Mouse (Mus musculus) neutrophil, adult 5-6 weeks (primary cell): ENCODE results near the gene Treml2. TPM values are rescaled to one million over a fixed set of nuclear protein-coding genes. Genes with fewer than 3 reads are reported as not detected.

Source experiments
- ATAC-seq: fragments of 151-379, 151-347 bp; 2 replicates; pipeline ENCODE4 v1.8.0; 2017; ENCODE audit warnings: mild to moderate bottlenecking, moderate TSS enrichment; ENCODE audit not compliant: insufficient number of reproducible peaks, poor library complexity, low FRiP score, severe bottlenecking; ENCODE audit errors: extremely low read depth
- total RNA-seq: library from RNA; stranded (forward); fragments of 200-1000 nt; gene quantifications from 2 replicates; pipeline ENCODE4 v1.2.3, GENCODE M21; 2017

Treml2 gene
- total RNA-seq, 1 experiment from 2014 or later = 151 TPM

DNA sequence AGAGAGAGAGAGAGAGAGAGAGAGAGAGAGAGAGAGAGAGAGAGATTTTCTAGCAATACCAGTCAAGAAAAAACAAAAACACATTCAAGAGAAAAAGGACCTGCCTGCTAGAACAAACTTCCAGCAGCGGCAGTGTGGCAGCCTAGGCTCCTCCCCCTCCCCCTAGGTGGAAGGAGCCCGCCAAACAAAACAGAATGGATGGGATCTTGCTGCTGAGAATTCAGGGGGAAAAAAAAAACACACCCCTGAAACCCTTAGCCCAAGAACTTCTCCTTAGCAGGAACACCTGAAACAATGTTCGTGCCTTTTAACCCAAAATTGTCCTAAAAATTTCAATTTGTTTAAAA, 17.6 kb upstream of the Treml2 start:
- no peak for ATAC-seq

DNA sequence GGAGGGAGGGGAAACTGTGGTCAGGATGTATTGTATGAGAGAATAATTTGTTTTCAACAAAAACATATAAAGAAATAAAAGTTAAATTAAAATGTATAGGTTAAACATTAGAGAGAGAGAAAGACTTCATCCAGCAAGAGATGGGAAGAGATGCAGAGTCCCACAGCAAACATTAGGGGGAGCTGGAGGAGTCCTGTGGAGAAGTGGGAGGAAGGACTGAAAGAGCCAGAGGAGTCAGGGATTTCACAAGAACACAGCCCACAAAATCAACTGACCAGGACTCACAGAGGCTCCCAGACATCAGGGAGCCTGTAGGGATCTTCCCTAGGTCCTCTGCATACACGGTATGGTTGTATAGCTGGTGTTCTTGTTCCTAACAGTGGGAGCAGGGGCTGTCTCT, 12.5 kb upstream of the Treml2 start:
- ATAC-seq = 0 out of 2 replicates have a peak, but pooled peaks have one; percentile 48

DNA sequence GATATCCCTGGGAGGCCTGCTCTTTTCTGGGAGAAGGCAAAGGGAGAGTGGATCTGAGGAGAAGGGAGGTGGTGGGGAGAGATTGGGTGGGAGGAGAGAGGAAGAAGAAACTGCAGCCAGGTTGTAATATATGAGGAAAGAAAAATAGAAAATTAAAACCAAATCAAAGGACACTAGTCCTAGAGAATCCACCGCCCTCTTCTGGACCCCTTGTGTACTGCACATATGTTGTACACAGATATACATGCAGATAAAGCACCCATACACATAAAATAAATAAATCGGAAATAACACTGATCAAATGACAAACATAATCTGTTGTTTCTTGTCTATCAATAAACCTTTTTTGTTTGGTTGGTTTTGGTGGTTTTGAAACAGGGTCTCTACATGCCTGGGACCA, 12.0 kb upstream of the Treml2 start:
- ATAC-seq = no peak

DNA sequence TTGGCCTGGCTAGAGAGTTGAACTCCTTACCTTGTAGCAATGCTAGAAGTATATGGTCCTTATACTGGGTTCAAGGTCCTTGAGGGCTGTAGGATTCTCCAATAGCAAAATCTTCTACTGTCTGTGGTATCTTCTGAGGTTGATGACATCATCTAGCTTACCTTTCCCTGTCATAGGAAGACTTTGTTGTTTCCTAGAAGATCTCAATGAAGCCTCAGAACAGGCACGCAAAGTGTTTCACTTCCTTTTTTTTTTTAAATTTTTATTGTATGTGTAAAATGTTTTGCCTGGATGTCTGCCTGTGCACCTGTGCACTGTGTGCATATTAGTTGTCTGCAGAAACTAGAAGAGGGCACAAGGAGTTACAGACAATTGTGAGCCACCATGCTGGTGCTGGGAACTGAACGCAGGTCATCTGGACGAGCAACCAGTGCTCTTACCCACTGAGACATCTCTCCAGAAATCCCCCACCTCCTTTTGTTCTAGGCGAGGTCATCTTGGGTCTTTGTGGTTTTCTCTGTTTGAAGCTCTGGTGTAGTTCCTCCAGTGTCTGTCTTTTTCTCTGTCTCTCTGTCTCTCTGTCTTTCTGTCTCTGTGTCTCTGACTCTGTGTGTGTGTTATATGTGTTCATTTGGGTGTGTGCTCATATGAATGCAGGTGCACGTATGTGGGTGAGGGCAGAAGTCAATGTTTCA, 5.7 kb upstream of the Treml2 start:
- peak; percentile 90 for ATAC-seq

DNA sequence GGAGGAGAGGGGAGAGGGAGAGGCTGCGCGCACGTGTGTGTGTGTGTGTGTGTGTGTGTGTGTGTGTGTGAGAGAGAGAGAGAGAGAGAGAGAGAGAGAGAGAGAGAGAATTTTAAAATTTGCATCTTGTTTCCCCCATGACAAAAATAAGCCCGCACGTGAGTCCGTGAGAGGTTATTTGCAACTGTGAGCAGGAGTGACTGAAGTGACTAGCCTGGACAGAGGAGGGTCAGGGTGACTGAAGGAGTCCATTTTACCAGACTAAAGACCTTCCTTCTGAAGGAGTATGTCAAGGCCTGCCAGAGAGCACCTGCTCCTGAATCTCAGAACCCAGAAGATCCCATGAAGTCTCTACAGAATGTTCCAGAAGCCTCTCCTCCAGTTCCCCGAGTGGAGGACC, 458 bp downstream of the Treml2 start:
- peak; percentile 17 for ATAC-seq

DNA sequence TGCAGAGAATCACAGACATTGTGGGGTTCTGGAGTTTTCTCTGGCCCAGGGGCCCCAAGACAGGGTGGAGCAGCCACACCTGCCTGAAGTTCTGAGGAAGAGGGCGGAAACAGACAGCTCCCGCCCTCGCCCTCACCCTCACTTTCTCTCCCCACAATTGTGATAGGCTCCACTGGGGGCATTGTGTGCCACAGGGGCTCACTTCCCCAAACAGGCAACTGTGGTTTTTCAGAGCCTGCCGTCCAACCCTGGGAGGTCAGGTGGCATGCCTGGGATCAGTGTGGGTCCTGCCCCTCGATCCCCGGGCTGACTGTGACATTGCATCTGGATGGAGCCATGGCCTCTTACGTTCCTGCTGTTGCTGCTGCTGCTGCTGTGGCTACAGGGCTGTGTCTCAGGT, 901 bp downstream of the Treml2 start:
- peak; percentile 85 for ATAC-seq

DNA sequence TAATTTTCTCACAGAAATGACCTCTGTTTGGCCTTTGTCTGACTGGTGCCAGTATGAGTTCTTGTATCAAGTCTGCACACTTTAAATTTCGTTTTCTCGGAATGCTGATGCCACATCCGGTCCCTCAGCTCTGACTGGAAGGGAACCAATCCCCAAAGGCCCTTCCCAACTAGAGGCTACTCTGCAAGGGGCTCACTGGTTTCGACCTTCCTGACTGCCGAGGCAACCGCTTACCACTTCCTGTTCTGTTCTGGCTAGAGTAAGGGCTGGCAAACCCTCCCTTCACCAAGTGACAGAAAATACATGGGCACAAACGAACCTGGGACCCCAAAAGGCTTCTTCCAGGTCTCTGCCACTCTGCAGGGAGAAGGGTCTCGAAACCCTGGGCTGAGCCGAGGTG, 1.6 kb downstream of the Treml2 start:
- peak; percentile 36; the same call in 1 of the 2 replicates for ATAC-seq

DNA sequence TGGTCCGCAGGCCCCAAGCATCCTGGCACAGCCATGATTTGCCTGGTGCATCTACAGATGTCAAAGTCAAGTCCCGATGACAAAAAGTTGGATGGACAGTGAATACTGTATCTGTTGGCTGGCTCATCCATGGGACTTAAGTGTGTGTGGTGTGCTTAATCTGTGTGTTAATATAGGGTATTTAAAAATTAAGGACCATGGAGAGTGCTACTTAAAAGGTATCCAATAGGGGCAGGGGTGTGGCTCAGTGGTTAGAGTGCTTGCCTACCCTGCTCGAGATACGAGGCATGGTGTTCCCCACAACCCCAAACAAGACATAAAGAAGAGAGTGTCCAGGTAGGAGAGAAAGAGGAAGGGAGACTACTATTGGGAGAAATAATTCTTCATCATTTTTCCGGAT, 2.5 kb downstream of the Treml2 start:
- no peak for ATAC-seq

DNA sequence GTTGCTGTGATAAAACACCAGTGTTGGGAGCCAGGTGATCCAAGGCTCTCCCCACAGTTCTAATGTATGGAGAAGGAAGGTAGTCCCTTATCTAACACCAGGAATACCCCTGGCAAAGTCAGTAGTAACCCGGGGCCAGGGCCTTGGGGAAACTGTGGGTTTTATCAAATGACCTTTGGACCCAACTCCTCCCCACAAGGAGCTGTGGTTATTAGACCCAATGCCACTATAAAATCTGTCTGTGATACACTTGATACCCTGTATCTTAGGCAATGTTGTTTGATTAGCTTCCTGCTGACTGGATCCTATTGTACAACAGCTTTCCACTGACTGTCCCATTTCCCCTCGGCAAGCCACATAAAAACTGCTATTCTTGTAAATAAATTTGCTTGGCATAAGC, 12.8 kb downstream of the Treml2 start:
- ATAC-seq = no peak

DNA sequence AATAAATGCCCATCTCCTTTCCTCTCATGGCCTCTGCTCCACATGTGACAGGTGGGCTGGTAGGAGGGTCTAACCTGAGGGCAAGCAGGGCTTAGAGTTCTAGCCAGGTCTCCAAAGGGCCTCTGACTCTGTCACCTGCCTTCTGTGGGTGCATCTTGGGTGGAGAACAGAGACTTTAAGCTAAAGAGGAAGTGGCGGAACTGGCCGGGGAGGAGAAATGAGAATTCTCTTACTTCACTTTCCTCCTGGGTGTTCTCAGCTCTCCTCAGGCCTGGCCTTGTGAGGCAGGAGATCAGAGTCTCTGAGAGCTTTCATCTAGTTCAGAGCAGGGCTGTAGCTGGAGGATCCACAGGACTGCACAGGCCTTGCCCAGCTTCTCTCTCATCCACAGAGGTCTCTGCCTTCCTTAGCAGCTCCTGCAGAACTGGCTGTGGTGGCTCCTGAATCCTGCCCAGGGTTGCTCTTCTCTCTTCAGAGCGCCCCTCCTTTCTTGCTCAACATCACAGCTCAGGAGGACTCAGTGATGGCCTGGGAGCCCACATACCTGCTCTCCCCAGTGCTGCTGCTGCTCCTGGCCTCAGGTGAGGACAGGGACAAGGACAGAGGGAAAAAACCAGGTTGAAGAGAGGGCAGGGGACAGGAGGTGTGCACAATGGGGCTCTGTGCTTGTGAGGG, 16.7 kb downstream of the Treml2 start, which contains the start of gene B430306N03Rik:
B430306N03Rik (plus strand) TSS at position 237 of the 675 bp plus-strand sequence.
- ATAC-seq = peak; percentile 66

DNA sequence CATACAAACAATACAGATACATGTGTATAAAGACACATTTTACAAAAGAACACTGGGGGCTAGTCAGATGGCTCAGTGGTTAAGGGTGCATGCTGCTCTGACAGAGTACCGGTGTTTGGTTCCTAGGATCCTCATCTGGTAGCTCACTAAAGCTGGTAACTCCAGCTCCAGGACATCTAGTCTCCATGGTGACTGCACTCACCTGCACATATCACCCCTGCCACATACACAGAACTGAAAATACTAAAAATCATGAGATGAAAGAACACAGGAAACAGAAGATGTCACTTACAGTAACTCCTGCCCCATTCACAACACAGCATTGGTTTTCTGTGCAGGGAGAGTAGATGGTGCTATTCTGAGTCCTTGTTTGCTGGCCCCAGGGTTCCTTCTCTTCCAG, 19.4 kb downstream of the Treml2 start:
- no peak for ATAC-seq

DNA sequence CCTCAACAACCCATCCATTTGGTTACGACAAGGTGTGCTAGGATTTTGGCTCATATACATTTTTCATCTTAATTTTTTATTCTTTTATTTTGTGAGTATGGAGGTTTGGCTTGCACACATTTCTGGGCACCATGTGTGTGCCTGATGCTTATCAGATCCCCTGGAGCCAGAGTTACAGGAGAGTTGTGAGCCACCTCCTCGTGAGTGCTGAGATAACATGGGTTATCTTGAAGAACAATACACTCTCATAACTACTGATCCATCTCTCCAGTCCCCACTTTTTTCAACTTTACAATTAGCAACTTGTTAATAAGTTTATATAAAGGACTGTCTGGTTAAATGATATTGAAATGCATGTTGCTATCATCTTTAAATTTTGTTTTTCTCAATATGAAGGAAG, 22.0 kb downstream of the Treml2 start:
- no peak for ATAC-seq

DNA sequence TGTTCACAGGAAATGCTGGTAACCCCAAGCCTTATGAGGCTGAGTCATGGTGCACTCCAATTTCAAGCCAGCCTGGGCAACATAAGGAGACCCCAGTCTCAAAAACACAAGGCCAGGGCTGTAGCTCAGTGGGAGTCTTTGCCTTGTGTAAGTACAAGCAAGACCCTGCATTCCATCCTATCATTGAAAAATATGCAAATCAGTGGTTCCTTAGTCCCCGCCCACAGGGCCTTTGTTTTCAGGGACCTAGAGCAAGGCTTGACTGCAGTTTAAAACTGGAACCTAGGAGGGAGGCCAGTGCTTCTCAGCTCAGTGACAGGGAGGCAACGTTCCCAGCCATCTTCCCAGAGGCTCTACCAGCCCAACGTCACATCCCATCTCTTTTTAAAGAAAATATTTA, 23.9 kb downstream of the Treml2 start:
- ATAC-seq = no peak

DNA sequence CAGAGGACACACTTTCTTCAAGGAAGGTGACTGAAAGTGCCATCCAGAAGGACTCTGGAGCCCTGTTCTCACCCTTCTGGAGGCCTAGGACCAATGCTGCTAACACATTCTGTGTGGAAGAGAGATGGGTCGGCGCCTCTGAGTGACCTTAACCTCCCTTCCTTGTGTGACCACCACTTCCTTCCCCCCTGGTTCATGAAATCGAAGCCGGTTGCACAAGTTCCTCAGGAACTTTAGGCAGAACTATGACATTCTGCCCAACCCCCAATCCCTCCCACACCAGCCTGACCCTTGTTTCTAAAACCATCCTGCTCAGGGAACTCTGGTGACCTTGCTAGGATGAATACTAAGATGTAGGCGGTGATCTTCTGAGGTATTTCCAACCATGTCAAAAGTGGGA, 25.0 kb downstream of the Treml2 start:
- ATAC-seq = peak; percentile 81

DNA sequence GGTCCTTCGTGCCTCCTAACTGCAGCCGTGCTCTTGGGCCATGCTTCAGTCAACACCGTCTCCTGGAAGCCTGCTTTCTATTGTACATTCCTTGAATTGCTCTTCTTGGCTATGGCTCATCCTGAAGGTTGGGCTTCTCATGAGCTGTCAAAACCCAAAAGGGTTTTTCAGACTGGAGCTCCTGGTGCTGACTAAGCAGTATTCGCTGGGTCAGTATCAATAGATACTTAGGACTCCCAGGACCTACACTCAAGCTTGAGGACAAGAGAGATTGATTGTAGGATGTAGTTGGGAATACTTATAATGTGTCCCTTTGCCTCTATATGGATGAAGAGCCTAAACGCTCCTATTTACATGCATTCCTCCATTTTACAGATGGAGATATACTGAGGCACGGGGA, 25.8 kb downstream of the Treml2 start:
- no peak for ATAC-seq

DNA sequence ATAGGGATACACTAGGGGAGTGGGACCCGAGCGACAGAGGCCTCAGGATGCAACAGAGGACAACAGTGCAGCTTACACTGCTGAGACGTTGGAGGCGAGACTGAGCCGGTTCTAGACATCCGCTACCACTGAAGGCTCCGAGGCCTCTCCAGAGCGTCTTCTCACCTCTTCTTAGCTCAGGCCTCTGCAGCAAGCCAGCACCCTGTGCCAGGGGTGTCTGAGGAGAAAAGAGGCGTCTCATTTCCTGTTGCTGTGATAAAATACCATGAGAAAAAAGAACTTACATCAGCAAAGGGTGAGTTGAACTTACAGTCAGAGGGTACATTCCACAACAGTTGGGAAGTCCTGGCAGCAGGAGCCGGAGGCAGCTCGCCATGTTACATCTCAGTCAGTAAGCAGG, 26.3 kb downstream of the Treml2 start:
- no peak for ATAC-seq

DNA sequence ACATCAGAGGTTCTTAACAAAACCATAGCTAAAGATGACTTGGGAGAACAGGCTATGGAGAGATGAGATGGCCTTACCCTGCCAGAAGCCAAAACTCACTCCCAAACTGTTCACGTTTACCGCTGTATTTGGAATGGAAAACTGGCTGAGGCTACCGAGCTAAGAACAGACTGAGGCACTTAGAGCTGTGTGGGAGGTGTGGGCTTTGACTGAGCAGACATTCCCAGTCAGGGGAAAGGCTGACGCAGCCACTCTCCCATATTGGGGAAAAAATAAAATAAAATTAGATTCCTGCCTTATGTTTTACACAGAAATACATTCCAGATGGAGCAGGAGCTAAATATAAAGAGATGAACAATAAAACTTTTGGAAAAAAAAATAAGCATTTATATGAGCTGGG, 27.4 kb downstream of the Treml2 start:
- ATAC-seq = no peak

DNA sequence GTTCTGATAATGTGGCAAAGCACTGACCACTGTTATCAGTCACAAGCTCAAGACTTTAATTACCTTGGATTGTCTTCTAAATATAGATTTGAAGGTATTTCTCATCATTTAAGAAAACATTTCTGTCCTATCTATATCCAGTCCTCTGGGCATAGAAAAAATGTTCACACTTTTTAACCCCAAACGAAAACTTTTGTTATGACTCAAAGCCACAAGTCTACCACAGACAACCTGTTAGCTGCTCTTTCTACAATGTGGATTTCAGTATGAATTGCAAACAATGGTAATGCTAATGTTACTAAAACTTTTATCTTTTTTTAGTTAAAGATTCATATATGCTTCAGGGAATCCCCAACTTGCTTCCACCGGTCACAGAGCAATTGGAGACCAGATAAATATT, 33.2 kb downstream of the Treml2 start:
- ATAC-seq = no peak

DNA sequence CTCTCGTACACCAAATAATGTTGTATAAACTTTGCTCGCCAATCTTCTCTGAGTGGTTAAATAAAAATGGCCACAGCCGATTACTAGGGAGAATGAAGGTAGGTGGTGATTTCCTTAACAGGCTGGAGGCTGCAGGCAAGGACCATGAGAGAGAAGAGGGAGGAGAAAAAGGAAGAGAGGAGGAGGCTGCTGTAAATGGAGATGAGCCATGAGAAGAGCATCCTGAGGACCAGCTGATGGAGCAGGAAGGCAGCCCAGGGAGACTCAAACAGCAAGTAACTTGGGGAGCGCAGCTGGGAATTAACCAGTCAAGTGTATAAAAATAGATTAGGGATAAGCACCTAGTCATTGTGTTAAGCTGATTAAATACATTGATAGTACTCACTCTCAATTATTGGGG, 34.9 kb downstream of the Treml2 start:
- ATAC-seq = no peak

DNA sequence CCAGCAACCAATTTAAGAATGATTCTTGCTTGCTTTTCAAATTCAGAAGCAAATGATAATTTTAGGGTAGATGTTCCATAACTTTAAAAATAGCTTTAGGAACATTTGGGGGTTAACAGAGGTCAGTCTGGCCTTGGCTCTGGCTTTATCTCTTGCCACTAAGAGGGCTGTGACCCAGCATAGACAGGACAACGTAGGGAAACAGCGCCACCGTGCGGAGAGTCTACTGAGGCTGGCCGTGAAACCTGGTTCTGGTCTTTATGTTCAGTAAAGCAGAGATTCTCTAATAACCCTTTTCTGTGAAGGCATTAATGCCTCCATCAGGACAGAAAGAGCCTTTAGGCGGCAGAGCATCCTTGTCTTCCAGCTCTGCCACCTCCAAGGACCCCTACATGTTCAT, 37.6 kb downstream of the Treml2 start:
- peak; percentile 93 for ATAC-seq

DNA sequence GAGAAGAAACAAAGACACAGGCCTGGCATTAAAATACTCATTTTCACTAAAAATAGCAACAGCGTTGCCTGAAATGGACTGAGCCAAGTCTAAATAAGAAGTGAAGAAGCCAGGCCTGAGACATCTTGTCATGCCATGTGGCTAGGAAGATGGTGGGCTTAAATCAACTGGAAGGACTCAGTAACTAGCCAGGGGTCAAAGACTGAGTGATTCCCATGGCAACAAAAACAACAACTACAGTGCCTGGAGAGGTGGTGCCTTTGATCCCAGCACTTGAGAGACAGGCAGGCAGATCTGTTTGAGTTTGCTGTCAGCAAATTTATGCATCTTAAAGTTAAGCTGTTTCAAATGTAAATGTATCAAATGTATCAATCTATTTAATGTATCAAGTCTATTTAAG, 41.0 kb downstream of the Treml2 start:
- ATAC-seq = no peak
